Mouse (Mus musculus): ENCODE results near the gene Olfr419. TPM values are rescaled to one million over a fixed set of nuclear protein-coding genes. Genes with fewer than 3 reads are reported as not detected.

The Olfr419 gene
- polyA plus RNA-seq, 1 experiment from 2014 or later: not detected

Other genes starting within 250 kb of the Olfr419 start
- 0.12 TPM in 1 of 2 replicates, not detected in the other for gene Ifi205, start 220.3 kb downstream of the Olfr419 start, polyA plus RNA-seq (2015; fragmentation: Nextera tagmentation; extraction: Ambion mirVana)
- not detected in 2 replicates for gene Olfr433, start 211.4 kb downstream of the Olfr419 start, polyA plus RNA-seq (2015; fragmentation: Nextera tagmentation; extraction: Ambion mirVana)
- not detected in 2 replicates for gene Olfr432, start 202.9 kb downstream of the Olfr419 start, polyA plus RNA-seq (2015; fragmentation: Nextera tagmentation; extraction: Ambion mirVana)
- gene Olfr430, start 185.5 kb downstream of the Olfr419 start, polyA plus RNA-seq (2015; fragmentation: Nextera tagmentation; extraction: Ambion mirVana): not detected in 2 replicates
- not detected in 2 replicates for gene Olfr429, start 167.7 kb downstream of the Olfr419 start, polyA plus RNA-seq (2015; fragmentation: Nextera tagmentation; extraction: Ambion mirVana)
- gene Olfr427, start 155.2 kb downstream of the Olfr419 start, polyA plus RNA-seq (2015; fragmentation: Nextera tagmentation; extraction: Ambion mirVana): not detected in 2 replicates
- not detected in 2 replicates for gene Olfr231, start 130.9 kb downstream of the Olfr419 start, polyA plus RNA-seq (2015; fragmentation: Nextera tagmentation; extraction: Ambion mirVana)
- not detected in 2 replicates for gene Olfr424, start 120.5 kb downstream of the Olfr419 start, polyA plus RNA-seq (2015; fragmentation: Nextera tagmentation; extraction: Ambion mirVana)
- gene Olfr420, start 96.4 kb downstream of the Olfr419 start, polyA plus RNA-seq (2015; fragmentation: Nextera tagmentation; extraction: Ambion mirVana): not detected in 2 replicates
- gene Spta1, start 79.3 kb downstream of the Olfr419 start, polyA plus RNA-seq (2015; fragmentation: Nextera tagmentation; extraction: Ambion mirVana): 0.16 and 0.28 TPM in 2 replicates
- gene Mptx1, start 78.5 kb upstream of the Olfr419 start, polyA plus RNA-seq (2015; fragmentation: Nextera tagmentation; extraction: Ambion mirVana): not detected in 2 replicates
- not detected in 2 replicates for gene Olfr417, start 113.1 kb upstream of the Olfr419 start, polyA plus RNA-seq (2015; fragmentation: Nextera tagmentation; extraction: Ambion mirVana)
- gene Olfr248, start 139.0 kb upstream of the Olfr419 start, polyA plus RNA-seq (2015; fragmentation: Nextera tagmentation; extraction: Ambion mirVana): not detected in 2 replicates
- not detected in 2 replicates for gene Olfr414, start 172.0 kb upstream of the Olfr419 start, polyA plus RNA-seq (2015; fragmentation: Nextera tagmentation; extraction: Ambion mirVana)
- gene Olfr220, start 190.0 kb upstream of the Olfr419 start, polyA plus RNA-seq (2015; fragmentation: Nextera tagmentation; extraction: Ambion mirVana): not detected in 2 replicates
- 7.5 and 8.3 TPM in 2 replicates for gene Fmn2, start 249.8 kb upstream of the Olfr419 start, polyA plus RNA-seq (2015; fragmentation: Nextera tagmentation; extraction: Ambion mirVana)